In the genomic region with DNA sequence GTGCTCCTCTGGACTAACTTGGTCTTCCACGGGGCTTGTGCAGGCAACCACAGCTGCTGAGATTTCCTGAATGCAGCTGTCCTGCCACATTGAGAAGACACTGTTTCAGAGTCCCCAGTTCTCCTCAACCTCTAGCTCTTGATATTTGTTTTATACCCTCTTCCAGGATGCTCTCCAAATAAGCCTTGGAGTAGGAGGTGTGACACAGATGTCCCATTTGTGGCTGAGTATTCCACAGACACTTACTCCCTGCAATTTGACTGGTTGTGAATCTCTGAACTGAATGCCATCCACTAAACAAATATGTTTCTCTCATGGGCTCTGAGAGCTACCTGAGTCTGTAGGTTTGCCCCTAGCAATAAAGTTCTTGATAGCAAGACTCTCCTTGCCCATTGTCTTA, we compare ENCODE assay signal across 15 mouse cellular contexts.
"Had no signal": no experiment of that assay in that cellular context is flagged by ENCODE, and none has a peak within 500 bp of the region (broad histone marks: within the 10 kb centered on the region; RNA-seq: fewer than 3 reads in every experiment).

No protein-coding gene starts in this region.

- DNase-seq: gastrocnemius, postnatal 14 days; gastrocnemius, postnatal 36 days; heart, adult 2 months; heart, postnatal 14 days; heart, postnatal 36 days; kidney, adult 11 months; kidney, adult 2 months; kidney, adult 9 months; kidney, postnatal 14 days; kidney, postnatal 36 days; layer of hippocampus, postnatal 36 days; liver; liver, embryonic 13.5 days had no signal

- ATAC-seq: hindbrain, postnatal 0 days; intestine, embryonic 16.5 days had no signal
